Mouse (Mus musculus) liver, embryonic 11.5 days (tissue): ENCODE measurements around the gene Mvp. TPM values are rescaled to one million over a fixed set of nuclear protein-coding genes. Genes with fewer than 3 reads are reported as not detected.
A peak's percentile ranks its signal among the peaks of the same experiment; 100 is the strongest.

Experiments used
- ATAC-seq: fragments of 200-750 bp; cut with Nextera tagmentation; replicated peaks from 2 replicates; pipeline ENCODE4 v1.8.0; 2017; ENCODE audit warnings: moderate number of reproducible peaks, mild to moderate bottlenecking, moderate TSS enrichment, moderate library complexity; ENCODE audit not compliant: low FRiP score
- DNase-seq: peaks from one replicate; pipeline ENCODE4 v3.0.0-alpha.2; 2017; ENCODE audit warnings: low spot score
- H3K27ac ChIP-seq: fragments of 300-500 bp; sonication (generic); 2 replicates; pipeline ENCODE4 v1.5.1; 2014; ENCODE audit warnings: mild to moderate bottlenecking, low read depth, low read length, control low read depth
- H3K27me3 ChIP-seq: fragments of 300-500 bp; sonication (generic); replicated peaks from 2 replicates; pipeline ENCODE4 v1.6.1; 2014; ENCODE audit warnings: low read length, mixed read lengths; ENCODE audit not compliant: control insufficient read depth, insufficient read depth
- H3K36me3 ChIP-seq: fragments of 300-500 bp; sonication (generic); 2 replicates; pipeline ENCODE4 v1.6.1; 2014; ENCODE audit warnings: mild to moderate bottlenecking, low read length, moderate library complexity, mixed read lengths; ENCODE audit not compliant: control insufficient read depth, insufficient read depth
- H3K4me1 ChIP-seq: fragments of 300-500 bp; sonication (generic); replicated peaks from 2 replicates; pipeline ENCODE4 v1.6.1; 2014; ENCODE audit warnings: low read length, mixed read lengths; ENCODE audit not compliant: control insufficient read depth, insufficient read depth
- H3K4me2 ChIP-seq: fragments of 300-500 bp; sonication (generic); 2 replicates; pipeline ENCODE4 v1.6.1; 2014; ENCODE audit warnings: mild to moderate bottlenecking, control low read depth, moderate library complexity
- H3K4me3 ChIP-seq: fragments of 300-500 bp; sonication (generic); 2 replicates; pipeline ENCODE4 v1.5.1; 2014; ENCODE audit warnings: low read depth, low read length, control low read depth
- H3K9ac ChIP-seq: fragments of 300-500 bp; sonication (generic); 2 replicates; pipeline ENCODE4 v1.6.1; 2014; ENCODE audit warnings: low read depth, low read length, control low read depth
- H3K9me3 ChIP-seq: fragments of 300-500 bp; sonication (generic); 2 replicates; pipeline ENCODE4 v1.6.1; 2016; ENCODE audit warnings: low read length, inconsistent platforms, mixed read lengths; ENCODE audit not compliant: control insufficient read depth
- WGBS: fragments of 180-500 bp; shearing (Covaris S2); extraction: QIAGEN DNeasy Blood & Tissue Kit; methylation state at CpG from one replicate; pipeline ENCODE4 v1.1.7; 2014; 5-methylcytosine and 5-hydroxymethylcytosine counted together
- polyA plus RNA-seq: library from polyadenylated mRNA; unstranded; fragments of >200 nt; fragmentation: Nextera tagmentation; extraction: Ambion mirVana; gene quantifications from 2 replicates; pipeline ENCODE4 v1.2.1, GENCODE M21; 2014

The Mvp gene
- polyA plus RNA-seq, 1 experiment from 2014 or later: 8.3 TPM

DNA sequence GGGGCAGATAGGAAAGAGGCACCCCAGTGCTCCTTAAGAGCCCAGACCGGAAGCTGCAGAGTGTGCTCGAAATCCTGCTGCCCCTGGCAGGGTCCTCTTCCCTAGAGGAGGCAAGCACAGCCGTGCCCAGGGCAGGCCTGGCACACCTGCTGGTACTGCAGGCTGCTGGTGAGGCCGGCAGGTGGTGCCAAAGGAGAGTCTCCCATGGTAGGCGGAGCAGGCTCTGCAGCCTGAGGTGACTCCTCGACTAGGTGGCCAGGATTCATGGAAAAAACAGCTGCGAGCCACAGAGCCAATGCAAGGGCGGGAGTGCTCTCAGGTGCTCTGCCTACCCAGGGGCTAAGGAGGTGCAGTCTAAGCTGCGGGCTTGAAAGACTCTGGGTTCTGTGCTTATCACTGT is 28.1 kb downstream of the Mvp start:
- H3K4me2 ChIP-seq: no peak overlapping the region
- no peaks in the 10 kb centered on the region for H3K4me1 ChIP-seq
- no peaks in the 10 kb centered on the region for H3K9me3 ChIP-seq
- H3K27me3 ChIP-seq: no peaks in the 10 kb centered on the region
- DNase-seq: no peak
- no peak overlapping the region for H3K4me3 ChIP-seq
- no peaks in the 10 kb centered on the region for H3K36me3 ChIP-seq
- H3K9ac ChIP-seq: no peak overlapping the region
- 50% methylated on average over 9 of the region's 9 CpGs for WGBS
- no peak overlapping the region for H3K27ac ChIP-seq
- no peak for ATAC-seq

DNA sequence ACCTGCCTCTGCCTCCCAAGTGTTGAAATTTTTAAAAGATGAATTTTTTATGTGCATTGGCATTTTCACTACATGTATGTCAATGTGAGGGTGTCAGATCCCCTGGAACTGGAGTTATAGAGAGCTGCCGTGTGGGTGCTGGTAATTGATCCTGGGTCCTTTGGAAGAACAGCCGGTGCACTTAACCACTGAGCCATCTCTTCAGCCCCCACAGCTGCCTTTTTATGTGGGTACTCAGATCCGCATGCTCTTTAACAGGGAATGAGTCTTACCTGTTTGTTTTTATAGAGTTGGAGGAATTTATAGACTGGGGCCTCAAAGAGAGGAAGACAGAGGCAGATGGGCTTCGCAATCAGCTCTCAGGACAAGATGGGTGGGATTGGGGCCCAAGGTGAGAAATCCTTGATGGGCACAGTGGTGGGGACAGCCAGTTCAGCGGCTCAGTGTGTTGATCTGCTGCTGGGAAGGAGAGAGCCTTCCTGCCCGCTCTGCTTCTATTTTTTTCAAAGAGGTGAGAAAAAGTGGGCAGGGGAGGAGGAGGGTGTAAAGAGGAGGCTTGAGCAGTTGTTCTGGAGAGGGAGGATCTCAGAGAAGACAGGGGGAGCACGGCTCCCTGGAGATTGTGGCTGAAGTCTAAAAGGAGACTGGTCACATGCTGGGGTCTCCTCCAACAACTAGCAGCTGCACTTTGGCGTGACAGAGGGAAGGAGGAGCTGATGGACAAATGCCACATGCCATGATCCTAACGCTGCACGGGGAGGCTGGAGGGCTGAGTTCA is 29.6 kb downstream of the Mvp start:
- ATAC-seq: no peak
- 55% methylated on average over 10 of the region's 10 CpGs for WGBS
- no peak overlapping the region for H3K27ac ChIP-seq

DNA sequence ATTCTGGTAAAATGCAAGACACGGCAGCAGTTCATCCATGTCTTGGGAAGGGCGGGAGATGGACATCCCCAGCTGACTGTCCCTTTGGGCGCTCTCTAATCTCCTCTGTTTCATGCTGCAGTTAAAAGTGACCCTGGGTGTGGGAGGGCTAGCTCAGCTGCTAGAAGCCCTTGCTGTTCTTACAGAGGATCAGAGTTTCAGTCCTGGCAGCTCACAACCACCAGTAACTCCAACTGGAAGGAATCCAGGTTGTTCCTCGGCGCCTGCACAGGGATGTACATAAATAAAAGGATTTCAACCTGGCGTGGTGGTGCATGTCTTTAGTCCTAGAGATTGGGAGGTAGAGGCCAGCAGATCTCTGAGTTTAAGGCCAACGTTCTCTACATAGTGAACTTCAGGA is 31.3 kb downstream of the Mvp start:
- Histone ChIP-seq H3K27ac (no peak overlapping the region), H3K4me1 (0 out of 2 replicates have a peak, but pooled peaks cover 2% of the 10 kb centered on the region), H3K9ac (no peak overlapping the region), H3K27me3 (no peaks in the 10 kb centered on the region), H3K9me3 (no peaks in the 10 kb centered on the region), H3K36me3 (peaks cover 17% of the 10 kb centered on the region), H3K4me3 (no peak overlapping the region), H3K4me2 (no peak overlapping the region)
- WGBS: 82% methylated on average over 7 of the region's 7 CpGs
- DNase-seq (no peak), ATAC-seq (no peak)

More for the DNA sequence above, 29.6 kb downstream of the Mvp start:
- no peak for DNase-seq
- Histone ChIP-seq H3K9me3 (no peaks in the 10 kb centered on the region), H3K4me2 (no peak overlapping the region), H3K4me1 (no peaks in the 10 kb centered on the region), H3K9ac (no peak overlapping the region), H3K4me3 (no peak overlapping the region), H3K27me3 (no peaks in the 10 kb centered on the region), H3K36me3 (peaks cover 3% of the 10 kb centered on the region)

DNA sequence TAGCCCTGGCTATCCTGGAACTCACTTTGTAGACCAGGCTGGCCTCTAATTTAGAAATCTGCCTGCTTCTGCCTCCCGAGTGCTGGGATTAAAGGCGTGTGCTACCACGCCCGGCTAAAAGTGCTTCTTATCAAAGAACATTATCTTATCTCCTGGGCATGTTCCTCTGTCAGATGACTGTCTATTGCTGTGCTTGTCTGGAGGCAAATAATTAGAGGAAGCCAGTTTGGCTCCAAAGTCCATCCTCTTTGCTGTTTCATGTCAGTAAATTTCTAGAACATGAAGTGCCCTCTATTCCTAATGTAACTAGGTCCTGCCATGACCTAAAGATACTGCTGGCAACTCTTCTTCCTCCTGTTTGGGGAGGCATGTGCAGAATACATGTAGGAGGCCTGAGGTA is 32.4 kb downstream of the Mvp start:
- no peak overlapping the region for H3K27ac ChIP-seq
- no peak overlapping the region for H3K9ac ChIP-seq
- peaks cover 11% of the 10 kb centered on the region; the same call in 1 of the 2 replicates for H3K4me1 ChIP-seq
- WGBS: 57% methylated on average over 4 of the region's 4 CpGs
- no peak overlapping the region for H3K4me2 ChIP-seq
- no peaks in the 10 kb centered on the region for H3K27me3 ChIP-seq
- no peaks in the 10 kb centered on the region for H3K9me3 ChIP-seq
- H3K4me3 ChIP-seq: no peak overlapping the region
- peaks cover 20% of the 10 kb centered on the region for H3K36me3 ChIP-seq
- ATAC-seq (no peak), DNase-seq (no peak)

DNA sequence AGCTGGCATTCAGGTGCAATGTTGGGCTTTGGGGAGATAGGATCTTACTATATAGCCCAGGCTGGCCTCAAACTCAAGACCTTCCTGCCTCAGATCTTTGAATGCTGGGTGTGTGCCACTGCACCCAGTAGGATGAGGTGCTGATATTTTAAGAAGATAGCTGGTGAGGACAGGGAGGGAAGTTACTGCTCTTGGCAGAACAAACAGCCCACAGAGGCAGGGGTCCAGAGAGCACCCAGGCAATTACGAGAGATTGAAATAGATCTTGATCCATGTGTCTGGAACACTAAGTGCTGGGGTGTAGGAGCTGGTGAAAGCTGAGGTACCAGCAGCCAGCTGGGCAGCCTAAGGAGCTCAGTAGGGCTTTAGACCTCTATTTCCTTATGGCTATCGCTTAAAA is 32.8 kb downstream of the Mvp start:
- DNase-seq: no peak
- no peaks in the 10 kb centered on the region for H3K27me3 ChIP-seq
- 78% methylated on average over 2 of the region's 2 CpGs for WGBS

DNA sequence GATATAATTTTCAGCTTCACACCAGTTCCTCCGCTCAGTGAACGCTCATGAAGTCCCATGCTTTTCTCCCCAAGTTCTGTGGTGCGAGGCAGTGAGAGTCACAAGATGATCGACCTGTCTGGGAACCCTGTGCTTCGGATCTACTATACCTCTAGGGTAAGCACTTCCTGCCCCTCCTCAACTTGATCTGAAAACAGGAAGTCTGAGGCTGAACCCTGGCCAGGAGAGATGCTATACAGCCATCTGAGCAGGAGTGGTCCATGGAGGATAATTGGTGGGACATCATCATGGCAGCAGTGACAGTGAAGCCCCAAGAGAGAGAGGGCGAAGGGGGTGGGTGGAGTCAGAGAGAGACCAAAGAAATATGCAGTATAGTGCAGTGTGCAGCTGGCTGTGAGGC is 35.6 kb downstream of the Mvp start:
- DNase-seq (no peak), ATAC-seq (no peak)
- peaks cover 13% of the 10 kb centered on the region; the same call in 1 of the 2 replicates for H3K4me1 ChIP-seq
- H3K9me3 ChIP-seq: no peaks in the 10 kb centered on the region
- 81% methylated on average over 6 of the region's 6 CpGs for WGBS
- peaks cover 20% of the 10 kb centered on the region for H3K36me3 ChIP-seq
- no peak overlapping the region for H3K27ac ChIP-seq
- no peaks in the 10 kb centered on the region for H3K27me3 ChIP-seq
- no peak overlapping the region for H3K4me3 ChIP-seq
- H3K4me2 ChIP-seq: no peak overlapping the region
- no peak overlapping the region for H3K9ac ChIP-seq

More for the DNA sequence above, 32.8 kb downstream of the Mvp start:
- H3K4me1 ChIP-seq: peaks cover 13% of the 10 kb centered on the region; the same call in 1 of the 2 replicates
- H3K27ac ChIP-seq: no peak overlapping the region
- ATAC-seq: no peak
- H3K9ac ChIP-seq: no peak overlapping the region
- H3K4me2 ChIP-seq: no peak overlapping the region
- no peaks in the 10 kb centered on the region for H3K9me3 ChIP-seq
- H3K4me3 ChIP-seq: no peak overlapping the region
- peaks cover 20% of the 10 kb centered on the region for H3K36me3 ChIP-seq

DNA sequence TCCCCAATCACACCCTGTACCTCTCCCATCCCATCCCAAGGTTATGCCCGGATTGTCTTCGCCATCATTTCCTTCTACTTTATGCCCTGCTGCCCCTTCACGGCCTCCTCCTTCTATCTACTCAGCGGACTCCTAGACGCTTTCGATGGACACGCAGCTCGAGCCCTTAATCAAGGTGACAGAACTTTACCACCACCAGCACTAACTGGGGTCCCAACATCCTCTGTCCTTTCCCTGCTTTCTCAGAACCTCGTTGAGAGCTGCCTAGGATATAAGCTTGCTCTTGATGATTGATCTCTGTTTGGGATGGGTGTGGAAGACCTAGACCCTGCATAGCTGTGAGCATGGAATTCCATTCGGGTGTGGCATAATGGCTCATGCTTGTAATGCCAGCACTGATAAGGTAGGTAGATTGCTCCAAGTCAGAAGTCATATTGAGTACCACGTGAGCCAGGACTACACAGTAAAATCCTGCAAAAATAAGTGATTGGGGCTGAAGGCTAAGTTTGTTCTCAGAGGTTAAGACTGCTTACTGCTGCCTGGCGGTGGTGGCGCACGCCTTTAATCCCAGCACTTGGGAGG is 37.5 kb downstream of the Mvp start:
- peaks cover 20% of the 10 kb centered on the region for H3K36me3 ChIP-seq
- no peaks in the 10 kb centered on the region for H3K27me3 ChIP-seq
- peak overlapping the region; percentile 92 for H3K4me2 ChIP-seq
- no peak for DNase-seq
- H3K9ac ChIP-seq: peak overlapping the region; percentile 99
- 0 out of 2 replicates have a peak, but pooled peaks have one; percentile 1 for ATAC-seq
- peak overlapping the region; percentile 88 for H3K27ac ChIP-seq
- peaks cover 13% of the 10 kb centered on the region; the same call in 1 of the 2 replicates for H3K4me1 ChIP-seq
- H3K4me3 ChIP-seq: peak overlapping the region; percentile 98
- no peaks in the 10 kb centered on the region for H3K9me3 ChIP-seq
- WGBS: 24% methylated on average over 14 of the region's 14 CpGs

DNA sequence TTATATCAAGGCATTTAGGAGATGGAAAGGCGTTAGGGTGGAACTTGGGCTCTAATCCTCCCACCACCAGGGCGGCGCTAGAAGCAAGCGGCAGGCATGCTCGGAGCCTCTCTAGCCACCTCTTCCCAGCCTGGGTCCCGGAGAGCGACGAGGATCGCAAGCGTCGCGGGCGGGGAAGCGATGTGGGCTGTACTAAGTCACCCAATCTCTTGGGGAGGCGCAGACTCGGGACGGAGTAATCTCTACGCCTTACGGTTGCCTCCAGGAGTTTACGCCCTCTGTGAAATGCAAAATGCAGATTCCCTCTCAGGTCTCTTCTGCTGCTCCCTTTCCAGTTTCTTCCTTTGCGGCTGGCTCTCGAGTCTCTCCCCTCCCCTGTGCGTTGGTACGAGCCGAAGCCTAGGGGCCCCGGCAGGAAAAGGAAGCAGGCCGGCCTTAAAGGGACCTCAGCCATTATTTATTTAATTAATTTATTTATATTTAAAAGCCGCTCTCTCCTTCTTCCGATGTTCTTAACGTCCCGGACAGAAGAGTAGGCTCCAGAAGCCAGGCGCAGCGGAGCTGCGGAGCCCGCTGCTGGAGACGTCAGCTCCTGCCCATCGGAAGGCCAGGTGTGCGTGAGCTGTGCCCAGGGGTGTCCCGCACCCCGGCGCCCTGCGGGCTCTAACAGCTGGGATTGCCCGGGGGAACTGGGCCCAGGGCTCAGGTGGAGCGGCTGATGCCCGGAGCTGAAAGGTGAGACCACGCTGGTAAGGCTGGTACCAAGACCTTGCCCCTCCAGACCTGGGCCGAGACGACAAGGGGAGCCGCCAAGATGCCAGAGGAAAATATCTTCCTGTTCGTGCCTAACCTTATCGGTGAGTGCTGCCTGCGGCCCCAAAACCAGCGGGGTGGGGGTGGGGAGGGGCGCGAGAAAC is 38.2 kb downstream of the Mvp start, which contains the start of gene Cdiptos:
Gene Cdiptos, minus strand, starts transcription at position 149 of the 917 bp plus-strand sequence.
- Histone ChIP-seq H3K9ac (peak within 1 kb of the TSS; percentile 99), H3K36me3 (peaks cover 20% of the 10 kb centered on the region), H3K27ac (peak within 1 kb of the TSS; percentile 88), H3K4me1 (peaks cover 13% of the 10 kb centered on the region; the same call in 1 of the 2 replicates), H3K4me2 (peak within 1 kb of the TSS; percentile 92), H3K27me3 (no peaks in the 10 kb centered on the region), H3K4me3 (peak within 1 kb of the TSS; percentile 98), H3K9me3 (no peaks in the 10 kb centered on the region)
- DNase-seq (peak; percentile 95), ATAC-seq (peak; percentile 93)
- under 1% methylated on average over 55 of the region's 55 CpGs for WGBS
